Mouse (Mus musculus) right cerebral cortex, postnatal 4 days (tissue): ENCODE measurements around the gene Myh6.

ENCODE experiments used
- DNase-seq: peaks from one replicate; pipeline ENCODE4 v3.0.0-alpha.2; 2022

Myh6 gene

DNA sequence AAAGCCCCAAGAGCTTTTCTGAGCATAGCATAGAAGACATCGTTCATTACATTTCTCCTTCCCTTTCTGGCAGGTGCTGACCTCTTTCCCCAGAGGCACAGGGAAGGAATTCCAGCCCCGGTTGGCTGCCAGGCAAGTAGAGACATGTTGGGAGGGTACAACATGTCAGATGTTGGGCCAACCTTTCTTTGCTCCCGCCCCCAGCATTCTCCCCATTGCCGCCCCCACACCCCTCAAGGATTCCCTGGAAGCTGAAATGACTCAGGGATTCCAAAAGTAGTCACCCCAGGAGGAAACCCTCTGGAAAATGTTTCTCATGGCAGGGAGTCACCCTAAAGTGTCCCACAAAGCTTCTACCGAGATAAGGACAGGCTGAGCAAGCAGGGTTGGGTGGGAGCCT lies 36.9 kb downstream of the Myh6 start:
- no peak for DNase-seq

- no peak for DNase-seq
Measured at GRCm38 (mm10) chr14:54927296-54927695, 39.4 kb downstream of the Myh6 start.

GRCm38 (mm10) chr14:54926401-54927158 lies 40.1 kb downstream of the Myh6 start:
- DNase-seq = peak; percentile 63

GRCm38 (mm10) chr14:54925349-54926342 lies 41.1 kb downstream of the Myh6 start, which contains the start of gene Efs:
Gene Efs (minus strand): TSS chr14:54926126.
- DNase-seq = peak; percentile 51

GRCm38 (mm10) chr14:54924641-54925348 lies 41.9 kb downstream of the Myh6 start:
- no peak for DNase-seq

GRCm38 (mm10) chr14:54920076-54920685 lies 46.5 kb downstream of the Myh6 start:
- no peak for DNase-seq

- no peak for DNase-seq
Measured at GRCm38 (mm10) chr14:54913343-54913742, 53.4 kb downstream of the Myh6 start.

DNA sequence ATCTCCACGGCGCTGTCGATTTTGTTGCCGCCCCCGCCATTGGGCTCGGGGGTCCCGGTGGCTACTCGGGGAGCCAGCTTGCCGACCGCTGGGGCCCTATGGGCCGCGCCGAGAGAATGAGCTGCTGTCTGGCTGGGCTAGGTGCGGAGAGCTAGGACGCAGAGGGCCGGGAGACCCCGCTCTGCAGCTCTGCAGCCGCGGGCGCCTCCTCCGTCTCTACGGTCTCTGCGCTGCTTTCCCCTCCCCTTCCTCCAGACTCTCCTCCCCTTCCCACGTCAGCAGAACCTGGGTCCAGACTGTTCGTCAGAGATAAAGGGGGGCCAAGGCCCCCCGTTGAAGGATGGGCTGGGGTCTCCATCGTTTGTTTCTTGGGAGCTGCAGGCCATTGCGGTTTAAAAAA lies 53.8 kb downstream of the Myh6 start, which contains the start of gene Slc22a17:
Gene Slc22a17 (minus strand): TSS at position 247 of the 400 bp plus-strand sequence.
- peak; percentile 80 for DNase-seq

GRCm38 (mm10) chr14:54912109-54912850 lies 54.4 kb downstream of the Myh6 start:
- peak; percentile 58 for DNase-seq

- DNase-seq = no peak
Measured at GRCm38 (mm10) chr14:54908682-54909081, 58.0 kb downstream of the Myh6 start.

DNA sequence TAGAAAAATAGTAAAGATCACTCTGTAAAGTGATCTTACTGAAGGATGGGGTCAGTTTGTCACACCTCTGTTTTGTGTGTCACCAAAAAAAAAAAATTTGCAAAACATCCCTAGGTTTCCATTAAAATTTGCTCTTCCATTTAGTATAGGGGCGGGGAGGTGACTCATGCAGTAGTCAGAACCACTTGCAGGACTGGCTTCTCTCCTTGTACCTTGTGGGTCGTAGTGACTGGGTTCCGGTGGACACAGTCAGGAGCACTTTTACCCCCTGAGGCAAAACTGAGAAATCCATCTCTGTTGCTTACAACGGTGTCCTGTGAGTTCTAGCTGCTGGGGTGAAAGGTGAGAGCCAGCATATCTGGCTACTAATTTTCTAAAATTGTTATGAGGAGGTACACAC lies 63.1 kb downstream of the Myh6 start:
- no peak for DNase-seq

DNA sequence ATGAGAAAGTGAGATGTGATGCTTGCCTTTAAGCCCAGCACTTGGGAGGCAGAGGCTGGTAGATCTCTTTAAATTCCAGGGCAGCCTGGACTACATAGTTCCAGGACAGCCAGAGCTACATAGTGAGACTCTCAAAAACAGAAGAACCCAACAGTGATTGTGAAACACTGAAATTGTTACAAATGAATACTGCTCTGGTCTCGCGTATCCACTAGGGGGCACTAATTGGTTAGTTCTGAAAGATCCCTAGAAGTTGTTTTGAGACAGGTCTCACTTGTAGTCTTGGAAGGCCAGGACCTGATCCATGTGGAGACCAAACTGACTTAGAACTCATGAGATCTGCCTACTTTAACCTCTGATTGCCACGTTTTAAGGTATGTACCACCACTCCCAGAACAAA lies 66.3 kb downstream of the Myh6 start:
- DNase-seq = peak; percentile 61

GRCm38 (mm10) chr14:54897445-54897844 lies 69.3 kb downstream of the Myh6 start:
- no peak for DNase-seq

GRCm38 (mm10) chr14:54894296-54895151 lies 72.2 kb downstream of the Myh6 start:
- peak; percentile 55 for DNase-seq

DNA sequence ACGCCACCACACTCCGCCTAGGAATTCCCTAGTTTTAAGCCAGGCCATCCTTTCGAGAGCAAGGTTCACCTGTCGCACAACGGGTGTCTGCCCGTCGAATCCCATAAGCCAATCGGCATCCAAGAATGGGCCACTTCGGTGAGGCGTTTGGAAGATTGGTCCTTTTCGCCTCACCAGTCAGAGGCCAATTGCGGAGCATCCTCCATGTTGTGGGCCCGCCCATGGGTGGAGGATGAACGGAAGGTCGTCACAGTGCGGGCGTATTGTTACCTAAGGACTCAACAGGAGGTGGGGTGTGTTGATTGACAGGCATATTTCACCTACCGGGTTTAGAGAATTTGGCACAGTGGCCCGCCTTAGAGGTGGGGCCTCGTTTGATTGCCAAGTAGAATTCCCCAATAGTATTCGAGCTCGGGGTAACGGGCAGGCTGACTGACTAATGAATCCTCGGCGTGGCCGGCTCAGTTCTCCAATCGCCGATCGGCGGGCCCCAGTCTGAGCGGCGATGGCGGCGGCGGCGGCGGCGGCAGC lies 73.0 kb downstream of the Myh6 start:
- DNase-seq = peak; percentile 90

GRCm38 (mm10) chr14:54892200-54892599 lies 74.5 kb downstream of the Myh6 start, which contains the start of gene Pabpn1:
Gene Pabpn1 (plus strand): TSS chr14:54892500.
- no peak for DNase-seq
